Mouse (Mus musculus): ENCODE measurements at regions not wholly inside any gene's neighbourhood (a gene's known extent, or its start where the extent isn't known, plus 50 kb on each side); places are given as distances from the start of the nearest gene placed in this dataset.

GRCm38 (mm10) chr7:77738996-77739765 is 998.6 kb downstream of the Ntrk3 start:
- TF ChIP-seq EP300 (IDR thresholded peaks at IDR 0.05; ENCODE audit: insufficient read depth, low read depth, low read length) (0 out of 2 replicates have a peak, but pooled peaks have one; percentile 18), POLR2A (IDR thresholded peaks at IDR 0.05; ENCODE audit: insufficient read depth, low read length) (no peak), CTCF (IDR thresholded peaks at IDR 0.05; ENCODE audit: low read depth, low read length) (no peak)

Data from ES-Bruce4 (cell line).